Mouse (Mus musculus): ENCODE data around the gene Kcnk4. TPM values are rescaled to one million over a fixed set of nuclear protein-coding genes. Genes with fewer than 3 reads are reported as not detected.

The Kcnk4 gene
- total and polyA plus RNA-seq, 3 experiments = 0.21 to 0.80 TPM; not detected in 1

- Histone ChIP-seq H3K27me3 (replicated peaks) (no peaks in the 10 kb centered on the region), H3K9me3 (replicated peaks; ENCODE audit: low read length) (no peaks in the 10 kb centered on the region), H3K36me3 (replicated peaks in 1 of 2; ENCODE audit: control insufficient read depth in 1 of 2, insufficient read depth in 1 of 2, low read length in 1 of 2) (peaks cover 9 to 76% of the 10 kb centered on the region in 2 experiments), H3K4me3 (replicated peaks in 1 of 3; ENCODE audit: low read depth in 2 of 3, low read length in 2 of 3, poor library complexity in 1 of 3) (no peak overlapping the region), H3K27ac (ENCODE audit: insufficient read depth, low read depth) (no peak overlapping the region), H3K4me2 (ENCODE audit: insufficient read depth, low read depth, poor library complexity, severe bottlenecking) (no peak overlapping the region), H3K79me2 (replicated peaks; ENCODE audit: control insufficient read depth, extremely low read depth, insufficient read depth, poor library complexity, severe bottlenecking) (no peaks in the 10 kb centered on the region), H3K9ac (ENCODE audit: insufficient read depth, low read depth) (no peak overlapping the region), H3K4me1 (ENCODE audit: control insufficient read depth in 1 of 2, insufficient read depth in 2 of 2) (peaks cover 3 to 13% of the 10 kb centered on the region in 2 experiments; a peak in 2 of 4 replicates)
- dilution Hi-C loops (cut with MboI; ENCODE audit: extremely low pct_ligation_motif_present, extremely low pct_unique_long_range_greater_than_20kb, low sequenced_read_pairs) = no loop called here
- in situ Hi-C loops (cut with MboI; ENCODE audit: low pct_ligation_motif_present, low pct_unique_long_range_greater_than_20kb, low sequenced_read_pairs) = no loop called here
- DNase-seq (ENCODE audit: extremely low read depth) = no peak
- no peak for TF ChIP-seq ZMIZ1 (IDR thresholded peaks at IDR 0.05; ENCODE audit: low read depth, low read length)
- no peak for TF ChIP-seq UBTF (IDR thresholded peaks at IDR 0.05; ENCODE audit: low read depth, low read length)
- TF ChIP-seq POLR2A (IDR thresholded peaks at IDR 0.05; ENCODE audit: low read depth, low read length) = no peak
- TF ChIP-seq CHD2 (IDR thresholded peaks at IDR 0.05; ENCODE audit: low read length) = no peak
- TF ChIP-seq USF1 (IDR thresholded peaks at IDR 0.05; ENCODE audit: low read depth, low read length) = no peak
- TF ChIP-seq EP300 (IDR thresholded peaks at IDR 0.05; ENCODE audit: low read length) = no peak
- TF ChIP-seq MAX (IDR thresholded peaks at IDR 0.05; ENCODE audit: low read length) = no peak
- TF ChIP-seq CHD1 (IDR thresholded peaks at IDR 0.05; ENCODE audit: low read depth, low read length) = no peak
- no peak for TF ChIP-seq MAZ (IDR thresholded peaks at IDR 0.05; ENCODE audit: low read depth, low read length)
- no peak for TF ChIP-seq IRF4 (IDR thresholded peaks at IDR 0.05; ENCODE audit: low read depth, low read length)
- no peak for TF ChIP-seq ELF1 (IDR thresholded peaks at IDR 0.05; ENCODE audit: low read depth, low read length)
Observed at GRCm38 (mm10) chr19:6948186-6948585, 13.9 kb upstream of the Kcnk4 start.

GRCm38 (mm10) chr19:6947742-6948141, 13.4 kb upstream of the Kcnk4 start:
- no peak overlapping the region for H3K9ac ChIP-seq (ENCODE audit: insufficient read depth, low read depth)
- H3K27ac ChIP-seq (ENCODE audit: insufficient read depth, low read depth) = no peak overlapping the region
- no peak overlapping the region for H3K4me2 ChIP-seq (ENCODE audit: insufficient read depth, low read depth, poor library complexity, severe bottlenecking)
- TF ChIP-seq ZMIZ1 (IDR thresholded peaks at IDR 0.05; ENCODE audit: low read depth, low read length) (no peak), TCF12 (IDR thresholded peaks at IDR 0.05; ENCODE audit: low read depth, low read length) (no peak), MAZ (IDR thresholded peaks at IDR 0.05; ENCODE audit: low read depth, low read length) (no peak), ELF1 (IDR thresholded peaks at IDR 0.05; ENCODE audit: low read depth, low read length) (no peak), UBTF (IDR thresholded peaks at IDR 0.05; ENCODE audit: low read depth, low read length) (no peak), E2F4 (IDR thresholded peaks at IDR 0.05; ENCODE audit: insufficient replicate concordance, low read depth, low read length) (no peak), NELFE (IDR thresholded peaks at IDR 0.05; ENCODE audit: low read depth, low read length) (no peak), ZC3H11A (IDR thresholded peaks at IDR 0.05; ENCODE audit: low read depth, low read length) (no peak), RAD21 (IDR thresholded peaks at IDR 0.05; ENCODE audit: low read depth, low read length) (no peak), SMC3 (IDR thresholded peaks at IDR 0.05; ENCODE audit: low read depth, low read length) (no peak), MAFK (IDR thresholded peaks at IDR 0.05; ENCODE audit: insufficient replicate concordance, low read length) (no peak), POLR2A (IDR thresholded peaks at IDR 0.05; ENCODE audit: low read depth, low read length) (no peak), SIN3A (IDR thresholded peaks at IDR 0.05; ENCODE audit: low read length) (no peak), MXI1 (IDR thresholded peaks at IDR 0.05; ENCODE audit: low read depth, low read length) (no peak), MYC (IDR thresholded peaks at IDR 0.05; ENCODE audit: low read depth, low read length) (no peak), EP300 (IDR thresholded peaks at IDR 0.05; ENCODE audit: low read length) (no peak), USF1 (IDR thresholded peaks at IDR 0.05; ENCODE audit: low read depth, low read length) (no peak)
- peaks cover 9 to 72% of the 10 kb centered on the region in 2 experiments for H3K36me3 ChIP-seq (replicated peaks in 1 of 2; ENCODE audit: control insufficient read depth in 1 of 2, insufficient read depth in 1 of 2, low read length in 1 of 2)
- H3K27me3 ChIP-seq (replicated peaks) = no peaks in the 10 kb centered on the region
- dilution Hi-C loops (cut with MboI; ENCODE audit: extremely low pct_ligation_motif_present, extremely low pct_unique_long_range_greater_than_20kb, low sequenced_read_pairs) (no loop called here), in situ Hi-C loops (cut with MboI; ENCODE audit: low pct_ligation_motif_present, low pct_unique_long_range_greater_than_20kb, low sequenced_read_pairs) (no loop called here)
- no peaks in the 10 kb centered on the region for H3K9me3 ChIP-seq (replicated peaks; ENCODE audit: low read length)
- no peak for DNase-seq (ENCODE audit: extremely low read depth)
- peaks cover 5 to 17% of the 10 kb centered on the region in 2 experiments for H3K4me1 ChIP-seq (ENCODE audit: control insufficient read depth in 1 of 2, insufficient read depth in 2 of 2)
- H3K79me2 ChIP-seq (replicated peaks; ENCODE audit: control insufficient read depth, extremely low read depth, insufficient read depth, poor library complexity, severe bottlenecking) = no peaks in the 10 kb centered on the region
- H3K4me3 ChIP-seq (replicated peaks in 1 of 3; ENCODE audit: low read depth in 2 of 3, low read length in 2 of 3, poor library complexity in 1 of 3) = no peak overlapping the region

Data from CH12.LX (cell line).